Mouse (Mus musculus) G1E (cell line): ENCODE results near the gene Atp8a1.

ENCODE experiments used
- CTCF ChIP-seq: IDR thresholded peaks from 2 replicates; pipeline ENCODE4 v1.5.1; 2012; ENCODE audit warnings: low read depth, low read length, inconsistent platforms, mixed read lengths
- GATA1 ChIP-seq: IDR thresholded peaks from 2 replicates; pipeline ENCODE4 v1.6.1; 2012; ENCODE audit warnings: borderline replicate concordance, low read length, inconsistent platforms, mixed read lengths
- GATA2 ChIP-seq: IDR thresholded peaks from 2 replicates; pipeline ENCODE4 v1.6.1; 2012; ENCODE audit warnings: low read depth, low read length, inconsistent platforms, borderline replicate concordance
- POLR2AphosphoS5 ChIP-seq: IDR thresholded peaks from 2 replicates; pipeline ENCODE4 v1.6.1; 2012; ENCODE audit warnings: low read depth, low read length, inconsistent platforms; ENCODE audit not compliant: insufficient replicate concordance
- TAL1 ChIP-seq: conservative IDR thresholded peaks from 2 replicates; pipeline ENCODE4 v1.6.1; 2012; ENCODE audit warnings: low read depth, low read length, inconsistent platforms, mixed read lengths

- TF ChIP-seq CTCF (no peak), TAL1 (0 out of 2 replicates have a peak, but pooled peaks have one; percentile 14), GATA2 (no peak), GATA1 (no peak), POLR2AphosphoS5 (no peak)
These were observed 31.5 kb downstream of the Atp8a1 start for GRCm38 (mm10) chr5:67815572-67816325.
